In the genomic region with DNA sequence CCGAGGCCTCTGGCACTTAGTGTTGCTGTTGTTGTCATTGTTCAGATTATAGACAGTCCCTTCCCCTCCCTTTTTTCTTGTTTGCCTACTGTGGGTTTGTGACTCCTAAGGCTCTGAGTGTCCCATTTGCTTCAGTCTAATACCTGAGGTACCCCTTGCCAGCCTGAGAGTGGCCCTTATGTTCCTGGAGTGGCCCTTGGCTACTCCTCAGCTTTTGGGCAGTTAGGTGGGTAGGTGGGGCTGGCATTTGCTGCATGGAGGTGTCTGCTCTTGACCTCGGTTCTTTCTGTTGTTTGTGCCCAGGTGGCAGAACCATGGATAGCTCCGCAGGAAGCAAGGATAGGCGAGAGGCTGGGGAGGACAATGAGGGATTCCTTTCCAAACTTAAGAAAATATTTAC, we compare ENCODE assay signal across 18 mouse cellular contexts.
"Had no signal": no experiment of that assay in that cellular context is flagged by ENCODE, and none has a peak within 500 bp of the region (broad histone marks: within the 10 kb centered on the region; RNA-seq: fewer than 3 reads in every experiment).

No protein-coding gene starts in this region.

- ATAC-seq: inflammation-experienced regulatory T-cells, adult 6 months; liver, embryonic 12.5 days; midbrain, embryonic 15.5 days had no signal

- H3K4me3 ChIP-seq: limb, embryonic 10.5 days; limb, embryonic 13.5 days; liver, embryonic 12.5 days; liver, embryonic 15.5 days; megakaryocyte, embryonic 14.5 days; midbrain, embryonic 10.5 days; midbrain, embryonic 15.5 days had no signal

- H3K27me3 ChIP-seq: limb, embryonic 13.5 days; liver, embryonic 12.5 days; liver, embryonic 15.5 days; megakaryocyte, embryonic 14.5 days; midbrain, embryonic 15.5 days had no signal

- DNase-seq: kidney, adult 11 months; kidney, adult 9 months; kidney, postnatal 14 days; kidney, postnatal 4 days; layer of hippocampus, adult 9-11 months; liver; lung, embryonic 14.5 days; thymus, adult 18-20 months; thymus, postnatal 36 days had no signal

- H3K9me3 ChIP-seq: limb, embryonic 10.5 days; limb, embryonic 13.5 days; liver, embryonic 12.5 days; liver, embryonic 15.5 days; megakaryocyte, embryonic 14.5 days; midbrain, embryonic 10.5 days; midbrain, embryonic 15.5 days had no signal

- H3K9ac ChIP-seq: limb, embryonic 13.5 days; liver, embryonic 12.5 days; liver, embryonic 15.5 days; lung, embryonic 14.5 days; midbrain, embryonic 15.5 days had no signal

- H3K4me1 ChIP-seq: limb, embryonic 10.5 days; limb, embryonic 13.5 days; liver, embryonic 12.5 days; midbrain, embryonic 10.5 days; midbrain, embryonic 15.5 days had no signal

- H3K4me2 ChIP-seq: limb, embryonic 13.5 days; liver, embryonic 12.5 days; liver, embryonic 15.5 days; lung, embryonic 14.5 days; midbrain, embryonic 15.5 days had no signal

- H3K27ac ChIP-seq: limb, embryonic 10.5 days; limb, embryonic 13.5 days; liver, embryonic 12.5 days; liver, embryonic 15.5 days; macrophage; midbrain, embryonic 10.5 days; midbrain, embryonic 15.5 days had no signal
